Mouse (Mus musculus) CD8-positive naive resting alpha-beta T cell, adult 2 months (primary cell): ENCODE data around the gene Gga2.

Experiments
- DNase-seq, 2 experiments: peaks; one replicate each; pipeline ENCODE4 v3.0.0; 2022; ENCODE audit warnings: low read depth in 2 of 2, low spot score in 2 of 2

The Gga2 gene

DNA sequence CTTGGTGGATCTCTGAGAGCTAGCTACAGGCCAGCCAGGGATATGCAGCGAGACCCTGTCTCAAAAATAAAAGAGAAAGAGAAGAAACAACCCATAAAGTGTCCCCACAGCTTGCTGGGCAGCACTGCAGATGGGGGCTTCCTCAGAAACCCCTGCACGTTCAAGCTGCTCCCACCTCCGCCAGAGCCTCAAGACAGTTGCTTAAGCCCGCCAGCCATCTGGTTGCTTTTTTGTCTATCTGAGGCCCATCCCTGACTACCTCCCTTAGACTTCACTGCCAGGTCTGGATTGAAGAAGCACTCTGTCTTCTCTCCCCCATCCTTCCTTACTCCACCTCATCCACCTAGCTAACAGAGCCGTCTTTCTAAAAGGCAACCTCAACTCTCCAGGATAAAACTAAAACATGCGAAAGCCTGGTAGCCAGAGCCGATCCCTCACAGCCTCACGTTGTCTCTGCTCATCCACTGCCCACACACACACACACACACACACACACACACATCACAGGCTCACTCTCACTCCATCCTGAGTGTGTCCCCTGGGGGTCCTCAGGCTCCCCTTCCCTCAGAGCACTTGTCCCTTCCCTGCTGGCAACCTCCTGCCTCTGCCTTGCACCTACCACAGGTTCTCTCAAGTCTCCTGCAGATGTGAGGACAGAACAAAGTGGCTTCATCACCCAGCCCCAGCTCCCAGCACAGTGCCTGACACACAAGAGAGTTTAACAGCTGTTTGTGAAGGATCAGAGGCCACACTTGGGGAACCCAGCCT is 82.7 kb downstream of the Gga2 start:
- no peak for DNase-seq

- no peak for DNase-seq
Measured at GRCm38 (mm10) chr7:121936861-121937630, 84.0 kb downstream of the Gga2 start.
